Mouse (Mus musculus) heart, adult 2 months (tissue): Measurements from ENCODE around the gene 2200002D01Rik.

Experiments used
- CTCF ChIP-seq: fragments of 200-600 bp; IDR thresholded peaks from 2 replicates; pipeline ENCODE4 v1.8.1; 2022; ENCODE audit warnings: antibody characterized with exemption, mild to moderate bottlenecking, moderate library complexity
- EP300 ChIP-seq: fragments of 200-500 bp; IDR thresholded peaks from 2 replicates; pipeline ENCODE4 v1.6.1; 2011; ENCODE audit warnings: low read depth, low read length, control low read depth; ENCODE audit not compliant: insufficient read depth
- POLR2A ChIP-seq: fragments of 200-500 bp; IDR thresholded peaks from 2 replicates; pipeline ENCODE4 v1.6.1; 2011; ENCODE audit warnings: mild to moderate bottlenecking, low read depth, low read length, control low read depth; ENCODE audit not compliant: insufficient read depth

GRCm38 (mm10) chr7:29224756-29225394, 23.4 kb downstream of the 2200002D01Rik start:
- TF ChIP-seq POLR2A (no peak), EP300 (no peak), CTCF (no peak)
